Mouse (Mus musculus): ENCODE measurements around the gene Tsc1. TPM values are rescaled to one million over a fixed set of nuclear protein-coding genes. Genes with fewer than 3 reads are reported as not detected.
A peak's percentile ranks its signal among the peaks of the same experiment; 100 is the strongest.

Gene Tsc1
- total RNA-seq, 2 experiments from 2014 or later: 53.8 to 57.2 TPM

GRCm38 (mm10) chr2:28605789-28606541 lies 35.1 kb upstream of the Tsc1 start:
- no peak for TF ChIP-seq CTCF (IDR thresholded peaks at IDR 0.05)
- Histone ChIP-seq H3K27ac (no peak overlapping the region), H3K4me3 (no peak overlapping the region)
- DNase-seq (ENCODE audit: extremely low spot score in 1 of 2, low spot score in 2 of 2): no peak
- intact Hi-C loops (cut with DNase I): no loop called here

GRCm38 (mm10) chr2:28606601-28607340 lies 34.3 kb upstream of the Tsc1 start:
- intact Hi-C loops (cut with DNase I): no loop called here
- Histone ChIP-seq H3K27ac (no peak overlapping the region), H3K4me3 (no peak overlapping the region)
- peak; percentile 41 for TF ChIP-seq CTCF (IDR thresholded peaks at IDR 0.05)
- no peak for DNase-seq (ENCODE audit: extremely low spot score in 1 of 2, low spot score in 2 of 2)

- DNase-seq (ENCODE audit: extremely low spot score in 1 of 2, low spot score in 2 of 2): no peak
- intact Hi-C loops (cut with DNase I): no loop called here
- H3K4me3 ChIP-seq: no peak overlapping the region
- TF ChIP-seq CTCF (IDR thresholded peaks at IDR 0.05): no peak
- no peak overlapping the region for H3K27ac ChIP-seq
Measured at GRCm38 (mm10) chr2:28607341-28608165, 33.5 kb upstream of the Tsc1 start.

- no peak overlapping the region for H3K27ac ChIP-seq
- no peak for DNase-seq (ENCODE audit: extremely low spot score in 1 of 2, low spot score in 2 of 2)
- intact Hi-C loops (cut with DNase I): no loop called here
- TF ChIP-seq CTCF (IDR thresholded peaks at IDR 0.05): no peak
- H3K4me3 ChIP-seq: no peak overlapping the region
Measured at GRCm38 (mm10) chr2:28609851-28610250, 31.2 kb upstream of the Tsc1 start.

GRCm38 (mm10) chr2:28610716-28611406 lies 30.2 kb upstream of the Tsc1 start:
- intact Hi-C loops (cut with DNase I): no loop called here
- Histone ChIP-seq H3K4me3 (no peak overlapping the region), H3K27ac (no peak overlapping the region)
- TF ChIP-seq CTCF (IDR thresholded peaks at IDR 0.05): no peak
- DNase-seq (ENCODE audit: extremely low spot score in 1 of 2, low spot score in 2 of 2): no peak

- Histone ChIP-seq H3K27ac (no peak overlapping the region), H3K4me3 (no peak overlapping the region)
- DNase-seq (ENCODE audit: extremely low spot score in 1 of 2, low spot score in 2 of 2): no peak
- intact Hi-C loops (cut with DNase I): no loop called here
- no peak for TF ChIP-seq CTCF (IDR thresholded peaks at IDR 0.05)
Measured at GRCm38 (mm10) chr2:28611407-28611787, 29.6 kb upstream of the Tsc1 start.

GRCm38 (mm10) chr2:28612436-28613063 lies 28.5 kb upstream of the Tsc1 start:
- TF ChIP-seq CTCF (IDR thresholded peaks at IDR 0.05): no peak
- intact Hi-C loops (cut with DNase I): no loop called here
- DNase-seq (ENCODE audit: extremely low spot score in 1 of 2, low spot score in 2 of 2): no peak
- no peak overlapping the region for H3K4me3 ChIP-seq
- H3K27ac ChIP-seq: no peak overlapping the region

- no peak for DNase-seq (ENCODE audit: extremely low spot score in 1 of 2, low spot score in 2 of 2)
- intact Hi-C loops (cut with DNase I): no loop called here
- Histone ChIP-seq H3K4me3 (no peak overlapping the region), H3K27ac (no peak overlapping the region)
- no peak for TF ChIP-seq CTCF (IDR thresholded peaks at IDR 0.05)
Measured at GRCm38 (mm10) chr2:28613599-28613998, 27.4 kb upstream of the Tsc1 start.

GRCm38 (mm10) chr2:28616358-28616757 lies 24.7 kb upstream of the Tsc1 start:
- no peak for DNase-seq (ENCODE audit: extremely low spot score in 1 of 2, low spot score in 2 of 2)
- Histone ChIP-seq H3K4me3 (no peak overlapping the region), H3K27ac (no peak overlapping the region)
- intact Hi-C loops (cut with DNase I): no loop called here
- TF ChIP-seq CTCF (IDR thresholded peaks at IDR 0.05): peak; percentile 39

GRCm38 (mm10) chr2:28616874-28617273 lies 24.2 kb upstream of the Tsc1 start:
- Histone ChIP-seq H3K27ac (no peak overlapping the region), H3K4me3 (no peak overlapping the region)
- no peak for DNase-seq (ENCODE audit: extremely low spot score in 1 of 2, low spot score in 2 of 2)
- TF ChIP-seq CTCF (IDR thresholded peaks at IDR 0.05): no peak
- intact Hi-C loops (cut with DNase I): no loop called here
